Mouse (Mus musculus) gonadal fat pad, adult 2 months (tissue): Measurements from ENCODE around the gene Nenf. TPM values are rescaled to one million over a fixed set of nuclear protein-coding genes. Genes with fewer than 3 reads are reported as not detected.

Experiments
- DNase-seq: peaks from one replicate; pipeline ENCODE4 v3.0.0-alpha.2; 2012; ENCODE audit warnings: low read depth
- polyA plus RNA-seq: library from polyadenylated mRNA; depleted of rRNA; stranded (reverse); fragments of >200 nt; gene quantifications from 2 replicates; pipeline ENCODE4 v1.2.3, GENCODE M21; 2012

Nenf gene
- polyA plus RNA-seq, 1 experiment, result 145 TPM

DNA sequence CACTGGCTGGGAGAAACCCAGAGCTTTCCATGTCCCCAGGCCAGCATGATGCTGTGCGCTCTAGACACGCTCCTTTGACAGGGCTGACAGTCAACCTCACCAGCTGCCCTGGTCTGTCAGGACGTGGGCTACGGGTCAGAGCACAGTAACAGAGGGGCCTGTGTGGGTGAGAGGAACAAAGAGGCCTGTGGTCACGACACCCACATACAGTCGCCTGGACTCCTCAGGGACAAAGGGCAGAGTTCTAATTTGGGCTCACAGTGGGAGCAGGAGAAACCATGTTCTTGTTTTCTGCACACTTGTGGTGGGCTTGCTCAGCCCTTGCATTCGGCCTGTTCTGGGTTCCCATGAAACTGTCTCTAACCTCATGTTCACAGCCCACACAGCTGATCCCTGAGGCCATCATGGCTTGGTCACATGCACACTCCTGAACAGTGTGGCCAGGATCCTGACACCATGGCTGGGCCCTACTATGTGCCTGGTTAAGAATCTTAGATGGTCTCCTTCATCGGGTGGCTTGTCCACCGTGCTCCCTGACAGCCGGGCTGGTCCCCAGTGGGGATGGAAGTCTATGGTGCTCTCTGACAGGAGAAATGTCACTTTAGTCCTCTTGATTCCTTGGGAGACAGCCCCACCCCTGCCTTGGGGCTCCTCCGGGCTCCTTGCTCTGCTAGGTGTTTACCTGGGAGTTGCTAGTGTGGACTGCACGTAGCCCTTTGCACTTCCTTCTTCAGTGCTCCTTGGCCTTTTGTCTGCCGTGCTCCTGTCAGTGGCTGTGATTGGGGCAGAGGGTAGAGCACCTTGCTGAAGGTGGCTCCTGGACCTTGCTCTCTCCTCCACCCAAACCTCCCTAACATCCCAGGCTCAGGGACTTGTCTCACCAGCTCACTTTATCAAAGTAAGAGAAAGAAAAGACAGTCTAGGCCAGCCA, 34.6 kb downstream of the Nenf start:
- no peak for DNase-seq

DNA sequence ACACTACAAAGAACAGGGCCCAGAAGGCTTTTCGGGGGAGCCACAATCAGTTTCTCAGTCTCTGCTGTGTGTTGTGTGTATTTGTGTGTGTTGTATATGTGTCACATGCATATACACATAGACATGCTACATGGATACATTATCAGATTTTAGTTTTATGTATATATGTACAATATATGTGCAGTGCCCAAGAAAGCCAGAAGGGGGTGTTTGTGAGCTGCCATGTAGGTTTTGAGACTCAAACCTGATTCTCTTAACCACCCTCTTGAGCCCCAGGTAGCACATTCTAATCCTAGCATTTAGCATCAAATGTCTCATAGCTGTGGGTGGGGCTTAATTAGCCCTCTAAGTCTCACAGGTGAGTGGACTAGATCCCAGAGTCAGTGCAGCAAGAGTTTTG, 35.7 kb downstream of the Nenf start:
- no peak for DNase-seq

DNA sequence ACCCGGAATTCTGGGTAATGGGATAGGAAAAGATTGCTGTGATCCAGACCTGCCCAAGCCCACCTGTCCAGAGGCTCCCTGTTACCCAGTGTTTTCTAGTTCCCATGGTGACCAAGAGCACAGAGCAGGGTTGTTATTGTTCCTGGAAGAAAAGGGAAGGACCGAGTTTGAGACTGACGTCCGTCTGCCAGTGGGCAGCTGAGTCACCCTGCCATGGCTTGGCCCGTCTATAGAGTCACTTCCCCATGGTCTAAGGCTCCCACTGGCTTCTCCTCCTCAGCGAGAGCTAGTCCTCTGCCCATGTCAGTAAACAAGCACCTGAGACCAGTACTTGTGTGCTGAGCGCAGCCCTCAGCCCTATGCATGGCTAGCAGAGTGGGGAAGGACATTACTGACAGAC, 36.8 kb downstream of the Nenf start:
- no peak for DNase-seq

DNA sequence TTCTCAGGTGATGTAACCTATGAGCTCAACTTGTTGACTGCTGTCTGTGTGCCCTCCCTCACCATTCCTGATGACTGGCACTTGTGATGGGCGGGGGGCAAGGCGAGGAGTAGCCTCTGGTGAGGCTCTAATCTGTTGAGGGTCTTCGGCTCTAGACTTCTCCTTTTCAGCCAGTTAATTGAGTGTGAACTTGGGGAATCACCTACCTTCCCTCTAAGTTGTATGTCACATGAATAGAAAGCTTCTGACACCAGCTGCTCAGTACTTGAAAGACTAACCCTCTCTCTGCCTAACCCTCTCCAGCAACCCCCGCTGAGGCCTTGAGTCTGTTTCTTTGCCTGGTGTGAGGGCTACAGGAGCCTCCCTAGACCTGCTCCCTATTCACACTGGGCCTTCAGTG, 39.7 kb downstream of the Nenf start:
- DNase-seq, result no peak

DNA sequence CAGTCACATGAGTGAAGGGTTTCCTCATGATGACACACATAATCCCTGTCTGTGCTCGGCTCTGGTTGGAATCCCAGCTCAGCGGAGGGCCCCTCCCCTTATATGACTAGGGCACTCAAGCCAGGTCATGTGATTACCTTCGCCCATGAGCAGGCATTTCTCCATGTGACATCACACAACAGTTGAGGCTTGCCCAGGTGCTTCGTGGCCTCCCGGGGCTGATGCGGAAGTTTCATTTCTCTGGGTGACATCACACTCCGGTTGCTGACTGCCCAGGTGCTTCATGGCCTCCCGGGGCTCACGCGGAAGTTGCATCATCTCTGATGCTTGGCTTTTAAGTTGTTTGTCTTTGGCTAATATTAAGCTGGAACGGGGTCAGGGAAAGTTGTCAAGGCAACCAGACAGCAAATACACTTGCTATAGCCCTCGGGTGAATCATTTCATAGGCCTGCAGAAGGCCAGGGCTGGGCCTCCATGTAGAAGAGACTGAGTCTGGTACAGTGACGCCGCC, 40.4 kb downstream of the Nenf start:
- DNase-seq, result no peak

DNA sequence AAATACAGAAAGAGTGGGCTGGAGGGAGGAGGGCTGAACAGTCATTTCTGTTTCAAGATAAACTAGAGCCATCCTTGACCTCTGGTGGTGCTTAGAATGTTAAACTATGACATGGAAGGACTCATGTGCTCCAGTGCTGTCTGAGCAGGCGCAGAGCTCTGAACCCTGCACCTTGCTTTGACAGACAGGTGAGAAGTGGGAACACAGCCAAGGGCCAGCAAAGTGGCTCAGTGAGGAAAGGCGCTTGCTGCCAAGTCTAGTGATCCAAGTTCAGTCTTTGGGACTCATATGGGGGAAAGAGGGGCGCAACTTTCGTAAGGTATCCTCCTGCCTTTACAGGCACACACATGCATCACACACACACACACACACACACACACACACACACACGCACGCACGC, 41.8 kb downstream of the Nenf start:
- DNase-seq, result no peak

DNA sequence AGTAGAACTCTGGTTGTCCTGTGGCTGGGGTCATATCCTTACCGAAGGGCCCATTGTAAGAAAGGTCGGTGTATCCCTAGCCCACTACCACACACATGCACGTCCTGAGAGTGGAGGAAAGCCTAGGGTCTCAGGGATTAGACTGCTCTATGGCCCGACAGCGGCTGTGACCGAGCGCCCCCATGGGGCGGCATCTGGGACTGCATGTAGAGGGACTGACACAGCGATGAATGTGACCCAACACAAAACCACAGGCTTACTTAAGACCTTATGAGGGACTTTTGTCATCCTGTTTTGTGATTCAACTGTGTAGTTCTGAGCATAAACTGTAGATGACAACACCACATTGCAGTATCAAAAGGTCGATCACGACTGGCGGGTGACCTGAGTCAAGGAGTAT, 42.5 kb downstream of the Nenf start:
- no peak for DNase-seq

DNA sequence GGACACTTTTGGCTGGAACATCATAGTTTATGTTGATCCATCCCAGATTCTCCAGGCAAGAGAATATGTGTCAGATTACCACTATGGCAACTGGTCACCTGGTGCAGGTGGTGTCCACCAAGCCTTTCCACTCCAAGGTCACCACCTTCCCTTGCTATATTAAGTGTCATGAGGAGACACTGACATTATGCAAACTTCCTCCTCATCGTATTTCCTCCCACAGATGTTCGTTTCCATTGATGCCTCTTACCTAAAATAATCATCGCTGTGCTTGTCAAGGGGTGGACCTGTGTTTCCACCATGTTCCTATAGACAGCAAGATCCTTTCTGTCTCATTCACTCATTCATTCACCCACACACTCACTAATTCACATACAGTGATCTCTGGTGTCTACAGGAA, 45.3 kb downstream of the Nenf start:
- DNase-seq, result no peak

DNA sequence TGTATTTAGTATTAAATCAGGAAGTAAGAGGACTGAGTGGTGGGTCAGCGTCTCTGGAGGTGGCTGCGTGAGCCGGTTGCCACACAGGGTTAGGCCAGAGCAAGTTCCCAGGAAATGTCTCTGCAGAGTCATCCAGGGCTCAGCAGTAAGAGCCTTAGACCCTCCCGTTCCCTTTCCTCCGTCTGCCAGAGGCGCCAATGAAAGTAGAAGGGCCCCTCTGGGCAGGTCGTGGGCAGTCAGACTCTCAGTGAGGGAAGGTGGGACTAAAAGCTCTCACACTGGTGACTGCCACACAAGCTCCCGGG, 48.4 kb downstream of the Nenf start:
- DNase-seq, result no peak

DNA sequence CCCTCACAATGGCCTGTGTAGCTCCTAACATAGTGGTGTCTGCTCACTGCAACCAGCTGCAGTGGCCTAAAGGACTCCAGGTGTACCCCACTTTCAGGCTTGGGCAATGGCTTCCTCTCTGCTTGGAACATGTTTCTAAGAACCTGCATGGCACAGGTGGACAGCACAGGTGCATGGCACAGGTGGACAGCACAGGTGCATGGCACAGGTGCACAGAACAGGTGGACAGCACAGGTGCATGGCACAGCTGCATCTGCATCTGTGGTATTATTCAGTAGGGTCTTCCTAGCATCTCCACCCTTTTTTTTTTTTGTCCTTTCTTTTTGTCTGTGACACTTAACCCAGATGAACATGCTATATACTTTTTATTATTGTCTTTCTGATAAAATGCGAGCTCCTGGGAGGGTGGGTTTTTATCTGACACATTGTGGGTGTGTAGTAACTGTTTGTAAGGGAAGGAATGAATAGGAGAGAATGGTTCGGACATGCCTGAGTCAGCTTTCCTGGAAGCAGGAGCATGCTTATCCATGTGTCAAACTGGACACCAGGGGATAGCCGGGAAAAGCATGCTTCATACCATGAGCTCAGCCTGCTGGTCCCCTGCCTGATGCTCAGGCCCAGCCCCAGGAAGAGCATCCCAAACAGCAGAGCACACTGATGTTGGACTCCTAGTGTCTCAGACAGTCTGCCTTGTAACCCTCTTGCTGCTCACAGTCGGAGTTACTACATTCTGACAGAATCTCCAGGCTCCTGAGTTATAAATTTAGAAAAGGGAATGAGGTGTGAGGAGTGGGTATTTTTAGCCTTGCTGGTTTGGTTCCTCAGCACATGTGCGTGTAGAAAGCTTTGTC, 49.0 kb downstream of the Nenf start:
- DNase-seq, result no peak

DNA sequence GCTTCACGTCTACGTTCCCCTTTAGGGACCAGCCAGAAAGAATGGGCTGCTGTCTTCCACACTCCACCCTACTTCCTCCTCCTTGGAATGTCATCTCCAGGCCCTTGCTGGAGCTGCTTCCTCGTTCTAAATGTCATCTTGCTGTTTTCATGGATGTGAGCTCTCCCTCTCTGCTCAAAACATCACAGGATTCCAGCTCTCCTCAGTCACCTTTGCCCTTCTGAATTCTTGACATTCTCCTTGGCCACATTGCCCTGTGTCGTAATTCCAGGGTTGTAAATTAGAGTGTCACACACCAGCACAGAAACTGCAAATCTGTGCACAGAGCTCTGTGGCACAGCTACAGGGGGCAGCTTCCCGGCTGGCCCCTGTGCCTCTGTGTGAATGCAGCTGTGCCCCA, 50.1 kb downstream of the Nenf start:
- no peak for DNase-seq

DNA sequence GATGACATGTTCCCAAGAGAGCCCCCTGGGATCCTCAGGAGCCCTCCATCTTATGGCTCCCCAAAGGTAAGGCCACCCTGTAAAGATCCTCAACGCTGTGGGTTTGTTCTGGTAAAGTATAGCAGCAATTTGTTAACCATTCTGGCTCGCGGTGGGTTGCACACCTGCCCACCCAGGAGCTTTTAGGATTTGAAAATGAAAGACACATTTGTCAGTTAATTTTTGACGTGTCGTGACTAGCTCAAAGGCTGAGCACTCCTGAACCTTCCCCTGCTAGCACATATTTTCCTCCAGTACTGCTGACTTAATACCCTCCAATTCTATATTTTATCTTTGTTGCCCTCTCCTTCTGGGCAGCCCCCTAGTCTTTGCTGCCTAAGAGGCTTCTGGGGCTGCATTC, 50.8 kb downstream of the Nenf start:
- DNase-seq, result no peak

DNA sequence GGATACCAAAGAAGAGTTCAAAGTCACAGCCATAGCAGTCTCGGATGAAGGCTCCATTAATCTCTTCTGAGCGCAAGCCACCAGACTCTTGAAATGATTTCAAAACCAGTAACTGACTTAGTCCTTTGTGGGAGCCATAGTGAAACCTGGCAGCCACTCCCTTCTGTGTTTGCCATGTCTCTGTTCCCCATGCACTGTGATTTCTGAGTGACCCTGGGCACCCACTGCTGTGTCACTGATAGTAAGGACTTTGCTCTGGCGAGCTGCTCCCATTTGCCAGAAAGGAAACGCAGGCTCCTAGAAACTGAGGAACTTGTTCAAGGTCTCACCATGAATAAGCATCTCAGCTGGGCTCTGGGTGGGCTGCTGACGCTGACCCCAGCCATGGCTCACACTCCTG, 54.5 kb downstream of the Nenf start:
- no peak for DNase-seq

DNA sequence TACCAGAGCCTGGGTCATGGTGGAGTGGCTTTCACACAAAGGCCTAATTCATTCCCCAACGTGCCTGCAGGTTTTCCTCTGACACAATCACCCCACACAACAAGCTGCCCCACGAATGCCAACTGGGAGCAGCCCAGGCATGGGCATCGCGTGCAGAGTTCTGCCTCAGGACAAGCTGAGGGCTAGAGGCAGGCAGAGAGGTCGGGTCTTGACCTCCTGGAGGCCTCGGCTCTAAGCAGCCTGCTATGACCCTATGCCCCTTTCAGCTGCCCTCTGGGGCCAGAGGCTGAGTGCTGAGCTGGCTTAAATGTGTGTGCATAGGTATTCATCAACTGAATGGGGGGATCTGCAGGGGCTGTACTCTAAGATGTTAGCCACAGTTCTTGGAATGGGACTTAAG, 56.1 kb downstream of the Nenf start:
- DNase-seq, result no peak

DNA sequence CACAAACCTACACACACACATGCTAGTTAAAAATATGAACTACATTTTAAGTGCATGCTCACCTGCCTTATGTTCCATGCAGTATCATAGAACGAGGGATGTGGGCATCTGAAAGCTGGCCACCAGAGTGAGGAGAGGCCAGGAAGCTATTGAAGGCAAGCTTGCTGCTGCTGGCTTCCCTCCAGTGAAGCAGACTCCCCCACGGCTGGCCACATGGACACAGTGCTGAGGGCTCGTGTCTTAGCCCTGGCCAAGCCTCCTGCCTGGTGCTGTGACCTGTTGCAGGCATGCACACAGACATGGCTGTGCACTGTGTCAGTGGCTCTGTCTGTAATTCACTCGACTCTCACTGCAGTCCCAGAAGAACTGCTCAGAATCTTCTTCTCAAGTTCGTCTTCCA, 58.3 kb downstream of the Nenf start:
- DNase-seq, result no peak

DNA sequence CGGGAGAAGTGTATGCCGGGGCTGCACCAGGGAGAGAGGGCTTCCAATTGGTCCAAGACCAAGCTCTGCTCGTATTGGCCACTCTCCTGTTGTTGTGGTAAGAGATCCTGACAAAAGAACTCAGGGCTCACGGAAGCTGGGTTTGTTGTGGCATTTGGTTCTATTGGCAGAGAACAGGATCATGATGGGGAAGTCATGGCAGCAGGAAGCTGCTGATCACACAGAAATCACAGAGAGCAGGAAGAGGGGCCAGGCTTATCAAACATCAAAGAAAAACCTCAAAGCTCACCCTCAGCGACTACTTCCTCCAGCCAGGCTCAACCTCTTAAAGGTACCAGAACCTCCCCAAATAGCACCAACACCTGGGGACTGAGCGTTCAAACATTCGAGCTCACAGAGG, 58.9 kb downstream of the Nenf start:
- no peak for DNase-seq

DNA sequence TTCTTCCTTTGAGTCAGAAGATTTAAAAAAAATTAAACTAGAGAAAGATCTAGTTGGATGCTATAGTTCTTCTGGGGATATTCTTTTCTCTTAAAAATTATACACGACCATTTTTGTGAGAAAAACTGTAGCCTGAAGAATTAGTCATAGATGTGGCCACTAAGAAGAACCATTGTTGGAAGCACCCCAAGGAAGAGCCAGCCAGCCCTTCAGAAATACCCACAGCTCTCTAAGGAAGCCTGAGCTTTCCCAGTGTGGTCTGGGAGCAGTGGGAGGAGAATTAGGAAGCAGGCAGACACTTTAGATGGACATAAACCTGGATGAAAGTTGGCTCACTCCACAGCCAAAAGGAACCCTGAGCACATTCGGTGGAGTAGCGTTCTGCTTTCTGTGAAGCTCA, 59.5 kb downstream of the Nenf start:
- no peak for DNase-seq

DNA sequence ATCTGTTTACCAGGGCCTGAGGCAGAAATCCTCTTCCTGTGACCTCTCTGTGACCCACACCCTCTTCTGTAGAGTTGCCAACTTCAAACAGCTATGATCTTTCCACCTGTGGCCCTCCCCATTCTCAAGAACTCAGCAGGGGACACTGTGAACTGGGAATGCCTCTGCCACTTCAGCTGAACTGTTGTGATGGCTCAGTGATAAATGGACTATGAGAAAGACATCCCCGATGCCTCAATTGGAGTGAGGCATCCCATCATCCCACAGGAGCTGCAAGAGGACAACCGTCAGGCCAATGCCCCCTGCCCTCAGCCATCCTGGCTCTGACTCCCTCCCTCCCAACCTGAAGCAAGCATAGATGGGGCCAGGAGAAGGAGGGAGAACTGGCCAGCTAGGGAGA, 60.0 kb downstream of the Nenf start:
- DNase-seq, result no peak

DNA sequence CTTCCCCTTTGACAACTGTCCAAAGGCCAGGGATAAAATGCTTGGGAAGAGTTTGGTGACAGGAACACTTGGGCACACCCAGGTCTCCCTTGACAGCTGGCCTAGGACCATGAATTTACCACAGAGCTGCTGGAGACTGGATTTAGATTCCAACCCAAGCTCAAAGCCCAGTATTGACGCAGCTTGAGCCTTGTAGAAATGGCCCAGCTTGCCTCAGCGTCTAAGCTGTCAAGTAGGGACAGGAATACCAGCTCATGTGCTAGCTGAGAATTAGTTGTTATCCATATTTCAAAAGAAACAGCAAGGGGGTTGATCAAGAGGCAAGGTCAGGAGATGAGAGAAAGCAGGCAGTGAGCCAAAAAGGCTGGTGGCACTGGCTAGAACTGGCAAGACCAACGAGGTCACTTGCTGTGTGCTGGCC, 60.6 kb downstream of the Nenf start:
- DNase-seq, result peak; percentile 93
